Comparison of ENCODE assay signal across 29 mouse cellular contexts in genomic region chr3:107819622-107820021, GRCm38 (mm10). TPM values are rescaled to one million over a fixed set of nuclear protein-coding genes. Genes with fewer than 3 reads are reported as not detected.
"Had no signal": no experiment of that assay in that cellular context is flagged by ENCODE, and none has a peak within 500 bp of the region (broad histone marks: within the 10 kb centered on the region; RNA-seq: fewer than 3 reads in every experiment).

No protein-coding gene starts in this region.

- H3K27me3 ChIP-seq: limb, embryonic 12.5 days; limb, embryonic 15.5 days; neural tube, embryonic 13.5 days; stomach, embryonic 15.5 days had no signal

- H3K4me2 ChIP-seq: limb, embryonic 12.5 days; limb, embryonic 15.5 days; neural tube, embryonic 13.5 days; stomach, embryonic 15.5 days had no signal

- H3K27ac ChIP-seq: limb, embryonic 12.5 days; limb, embryonic 15.5 days; midbrain, embryonic 10.5 days; neural tube, embryonic 13.5 days; stomach, embryonic 15.5 days had no signal

- H3K9me3 ChIP-seq: limb, embryonic 12.5 days; limb, embryonic 15.5 days; midbrain, embryonic 10.5 days; neural tube, embryonic 13.5 days; stomach, embryonic 15.5 days had no signal

- DNase-seq: kidney, adult 18-20 months; kidney, adult 9 months; kidney, postnatal 14 days; kidney, postnatal 4 days; layer of hippocampus, adult 9-11 months; left cerebral cortex, postnatal 4 days; lung, adult 2 months; lung, postnatal 14 days; lung, postnatal 4 days; midbrain, embryonic 14.5 days; retina, postnatal 1 day; right cerebral cortex, postnatal 25 days; spleen, adult 18-20 months; thymus, adult 18-20 months; thymus, postnatal 36 days had no signal

- H3K9ac ChIP-seq: limb, embryonic 12.5 days; limb, embryonic 15.5 days; neural tube, embryonic 13.5 days; stomach, embryonic 15.5 days had no signal

- H3K4me1 ChIP-seq: limb, embryonic 15.5 days; midbrain, embryonic 10.5 days; stomach, embryonic 15.5 days had no signal

- H3K4me3 ChIP-seq: limb, embryonic 12.5 days; limb, embryonic 15.5 days; midbrain, embryonic 10.5 days; neural tube, embryonic 13.5 days; stomach, embryonic 15.5 days had no signal

- H3K36me3 ChIP-seq: limb, embryonic 12.5 days; limb, embryonic 15.5 days; midbrain, embryonic 10.5 days; neural tube, embryonic 13.5 days; stomach, embryonic 15.5 days had no signal

RNA-seq across cellular contexts. Expression of gene Eps8l3, which starts 57.4 kb away (rescaled TPM):
- total RNA-seq: layer of hippocampus, adult 18-20 months; layer of hippocampus, postnatal 25 days; left cerebral cortex, adult 18-20 months; left cerebral cortex, postnatal 10 days; left cerebral cortex, postnatal 4 days; megakaryocyte, adult 5-6 weeks; neutrophil, adult 5-6 weeks had no signal
- polyA plus RNA-seq: kidney, embryonic 16.5 days; limb, embryonic 12.5 days; limb, embryonic 15.5 days; lung, adult 2 months; lung, embryonic 16.5 days; midbrain, embryonic 10.5 days; midbrain, embryonic 14.5 days; neural tube, embryonic 13.5 days; urinary bladder, adult 2 months had no signal
